Mouse (Mus musculus) megakaryocyte, embryonic 14.5 days (primary cell): Measurements from ENCODE around the gene Shld1.

Experiments used
- FLI1 ChIP-seq: IDR thresholded peaks from 2 replicates; pipeline ENCODE4 v1.6.1; 2012; ENCODE audit warnings: low read length, inconsistent platforms, mixed read lengths
- GATA1 ChIP-seq: IDR thresholded peaks from 3 replicates; pipeline ENCODE4 v1.6.1; 2012; ENCODE audit warnings: mixed read lengths, low read length, inconsistent platforms, borderline replicate concordance

GRCm38 (mm10) chr2:132733603-132734573 is 47.2 kb downstream of the Shld1 start:
- TF ChIP-seq GATA1 (no peak), FLI1 (no peak)
